Mouse (Mus musculus): ENCODE results near the gene Zfp704. TPM values are rescaled to one million over a fixed set of nuclear protein-coding genes. Genes with fewer than 3 reads are reported as not detected.
A peak's percentile ranks its signal among the peaks of the same experiment; 100 is the strongest.

The Zfp704 gene
- 7.2 and 8.6 TPM in 2 replicates for polyA plus RNA-seq (2016; fragmentation: Nextera tagmentation; extraction: Ambion mirVana)

DNA sequence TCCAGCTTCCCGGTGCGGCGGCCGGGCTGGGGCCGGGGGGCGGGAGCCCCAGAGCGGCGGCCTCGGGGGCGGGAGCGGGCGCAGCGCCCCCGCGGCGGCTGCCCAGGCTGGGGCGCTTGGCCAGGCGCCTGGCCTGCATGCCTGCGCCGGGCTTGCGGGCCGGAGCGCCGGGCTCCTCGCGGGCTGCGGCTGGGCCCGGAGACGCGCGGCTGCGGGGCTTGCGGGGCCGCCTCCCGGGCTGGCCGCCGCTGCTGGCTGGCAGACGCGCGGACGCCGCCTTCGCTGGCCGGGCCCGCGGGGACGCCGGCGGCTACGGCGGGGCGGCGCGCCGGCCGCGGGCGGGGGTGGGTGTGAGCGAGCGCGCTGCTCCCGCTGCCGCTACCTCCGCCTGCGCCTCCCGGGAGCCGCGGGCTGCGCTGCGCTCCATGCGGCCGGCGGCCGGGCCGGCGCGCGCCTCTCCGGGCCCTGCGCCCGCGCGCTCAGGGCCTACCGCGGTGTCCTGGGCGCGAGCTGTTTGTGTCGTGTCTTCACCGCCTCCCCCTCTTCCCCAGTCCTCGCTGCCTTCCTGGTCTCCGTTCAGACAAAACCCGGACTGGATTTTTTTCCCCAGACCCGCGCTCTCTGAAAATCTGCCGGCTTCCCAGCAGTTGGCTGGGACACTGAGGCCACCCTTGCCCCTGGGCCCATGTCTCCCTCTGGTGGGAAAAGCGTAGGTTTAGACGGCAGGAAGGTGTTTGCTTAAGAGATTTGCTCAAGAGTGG is at the start of gene Zfp704:
TSS of gene Zfp704 (minus strand) at position 505 of the 761 bp plus-strand sequence.
- WGBS = under 1% methylated on average over 96 of the region's 97 CpGs
- no peaks in the 10 kb centered on the region for H3K36me3 ChIP-seq
- ATAC-seq (ENCODE audit: low FRiP score) = peak; percentile 92

DNA sequence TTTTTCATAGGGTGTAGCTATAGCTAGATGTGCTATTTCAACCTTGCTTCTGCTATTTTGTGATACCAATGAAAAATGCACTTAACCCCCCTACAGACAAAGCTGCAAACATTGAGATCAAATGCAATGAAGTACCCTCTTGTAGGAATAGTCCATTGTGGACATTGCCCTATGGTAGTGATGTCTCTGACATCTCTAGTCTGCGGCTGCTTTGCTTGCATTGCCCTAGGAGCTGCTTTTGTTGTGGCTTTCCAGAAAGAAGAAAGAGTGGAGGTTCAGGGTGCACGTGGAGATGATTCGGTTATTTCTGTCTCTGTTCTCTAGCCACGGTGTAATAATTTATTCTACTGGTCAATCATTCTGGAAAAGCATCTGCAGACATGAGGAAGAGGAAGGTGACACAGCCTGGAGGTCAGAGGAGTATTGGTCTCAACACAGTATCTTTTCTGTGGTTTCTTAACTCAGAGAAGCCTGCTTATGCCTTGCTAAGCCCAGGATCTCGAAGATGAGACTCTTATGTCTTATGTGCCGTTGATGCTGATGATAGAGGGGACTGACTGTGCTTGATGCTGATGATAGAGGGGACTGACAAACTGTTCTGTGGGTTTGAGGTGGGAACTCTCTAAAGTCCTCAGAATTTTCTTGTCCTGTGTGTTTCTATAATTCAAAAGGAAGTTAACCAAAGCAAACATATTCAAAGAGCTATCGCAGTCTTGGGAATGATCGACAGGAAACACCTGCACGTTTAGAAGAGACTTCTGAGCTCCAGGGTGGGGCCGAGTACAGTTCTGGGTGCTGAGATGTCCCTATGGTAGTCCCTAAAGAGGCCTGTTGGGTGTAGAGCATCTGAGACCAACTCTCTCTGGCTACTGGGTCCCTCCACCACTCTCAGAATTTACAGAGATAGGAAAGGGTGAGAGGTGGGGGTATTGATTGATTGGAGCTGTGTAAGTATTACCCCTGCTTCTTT is 23.4 kb upstream of the Zfp704 start:
- WGBS = 84% methylated on average over 10 of the region's 10 CpGs
- Histone ChIP-seq H3K27ac (no peak overlapping the region), H3K36me3 (no peaks in the 10 kb centered on the region), H3K27me3 (no peaks in the 10 kb centered on the region), H3K9ac (no peak overlapping the region), H3K4me3 (no peak overlapping the region), H3K9me3 (replicated peaks) (no peaks in the 10 kb centered on the region), H3K4me1 (peaks cover 7% of the 10 kb centered on the region; the same call in 1 of the 2 replicates), H3K4me2 (replicated peaks) (no peak overlapping the region)
- no peak for ATAC-seq (ENCODE audit: low FRiP score)

More for the DNA sequence above, at the start of gene Zfp704:
- Histone ChIP-seq H3K4me3 (peak within 1 kb of the TSS; percentile 87), H3K4me1 (peaks cover 24% of the 10 kb centered on the region), H3K27ac (peak within 1 kb of the TSS; percentile 97), H3K9ac (peak within 1 kb of the TSS; percentile 94), H3K4me2 (replicated peaks) (peak within 1 kb of the TSS; percentile 83), H3K9me3 (replicated peaks) (no peaks in the 10 kb centered on the region), H3K27me3 (no peaks in the 10 kb centered on the region)

GRCm38 (mm10) chr3:9629951-9630350 is 20.1 kb upstream of the Zfp704 start:
- Histone ChIP-seq H3K9me3 (replicated peaks) (no peaks in the 10 kb centered on the region), H3K9ac (no peak overlapping the region), H3K4me1 (peaks cover 7% of the 10 kb centered on the region; the same call in 1 of the 2 replicates), H3K27ac (no peak overlapping the region), H3K27me3 (no peaks in the 10 kb centered on the region), H3K4me2 (replicated peaks) (peak overlapping the region; percentile 38), H3K36me3 (no peaks in the 10 kb centered on the region), H3K4me3 (no peak overlapping the region)
- 17% methylated on average over 17 of the region's 17 CpGs for WGBS
- ATAC-seq (ENCODE audit: low FRiP score) = 0 out of 2 replicates have a peak, but pooled peaks have one; percentile 40

DNA sequence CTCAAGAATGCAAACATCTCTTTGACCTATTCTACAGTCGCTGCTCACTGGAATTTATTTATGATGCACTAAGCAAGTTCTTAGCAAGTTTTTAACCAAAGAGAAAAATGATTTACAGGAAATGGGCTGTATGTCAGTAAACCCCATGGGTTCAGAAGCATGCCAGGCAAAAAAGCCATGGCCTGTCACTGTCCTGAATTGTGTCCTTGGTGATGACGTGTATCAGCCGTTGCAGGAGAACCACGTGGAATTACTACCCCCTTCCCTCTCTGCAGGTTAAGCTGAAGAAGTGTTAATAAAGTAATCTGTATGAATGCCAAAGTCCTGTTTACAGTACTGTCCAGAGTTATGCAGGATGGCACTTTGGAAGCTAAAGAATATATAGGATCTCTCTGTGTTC is 18.2 kb upstream of the Zfp704 start:
- H3K36me3 ChIP-seq = no peaks in the 10 kb centered on the region
- 79% methylated on average over 4 of the region's 4 CpGs for WGBS
- no peak overlapping the region for H3K4me2 ChIP-seq (replicated peaks)
- peaks cover 7% of the 10 kb centered on the region; the same call in 1 of the 2 replicates for H3K4me1 ChIP-seq
- no peaks in the 10 kb centered on the region for H3K9me3 ChIP-seq (replicated peaks)
- H3K27me3 ChIP-seq = no peaks in the 10 kb centered on the region
- no peak for ATAC-seq (ENCODE audit: low FRiP score)
- H3K4me3 ChIP-seq = no peak overlapping the region
- H3K9ac ChIP-seq = no peak overlapping the region
- H3K27ac ChIP-seq = no peak overlapping the region

DNA sequence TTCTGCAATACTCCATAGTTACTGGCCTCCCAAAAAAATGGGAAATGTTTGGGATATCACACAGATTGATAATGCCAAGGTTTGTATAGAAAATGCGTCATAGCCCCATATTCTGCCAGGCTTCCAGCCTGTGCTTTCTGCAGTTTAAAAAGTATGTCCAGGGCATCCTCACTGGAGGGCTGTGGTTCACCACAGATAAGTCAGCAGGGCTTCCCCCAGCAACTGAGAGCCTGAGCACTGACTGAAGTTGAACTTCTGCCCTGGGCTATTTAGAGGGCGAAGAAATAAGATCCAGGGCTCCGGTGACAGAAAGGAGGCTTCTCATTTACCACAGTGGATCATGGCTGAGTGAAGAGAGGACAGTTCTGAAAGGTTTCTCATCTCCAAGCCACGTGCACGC is 16.3 kb upstream of the Zfp704 start:
- Histone ChIP-seq H3K9ac (no peak overlapping the region), H3K27ac (no peak overlapping the region), H3K4me3 (no peak overlapping the region), H3K9me3 (replicated peaks) (no peaks in the 10 kb centered on the region), H3K4me1 (peaks cover 7% of the 10 kb centered on the region; the same call in 1 of the 2 replicates), H3K27me3 (peaks cover 3% of the 10 kb centered on the region; the same call in 1 of the 2 replicates), H3K4me2 (replicated peaks) (no peak overlapping the region), H3K36me3 (no peaks in the 10 kb centered on the region)
- 72% methylated on average over 5 of the region's 5 CpGs for WGBS
- no peak for ATAC-seq (ENCODE audit: low FRiP score)

DNA sequence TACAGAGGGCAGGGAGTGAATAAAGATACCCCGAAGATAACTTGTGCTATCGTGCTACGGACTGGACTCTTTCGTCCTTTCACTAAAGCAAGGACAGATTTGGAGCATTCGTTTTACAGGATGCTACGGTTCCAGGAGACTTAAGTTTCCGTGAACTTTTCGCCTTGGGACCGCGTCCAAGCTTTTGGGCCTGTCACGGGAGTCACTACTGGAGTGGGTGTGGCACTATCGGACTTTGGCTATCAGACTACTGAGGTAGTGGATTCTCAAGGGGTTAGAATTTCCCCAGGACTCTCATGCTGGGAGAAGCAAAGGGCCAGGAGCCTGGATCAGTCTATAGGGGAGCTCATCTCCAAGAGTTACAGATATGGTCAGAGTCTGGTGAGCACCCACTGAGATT is 10.7 kb upstream of the Zfp704 start:
- Histone ChIP-seq H3K36me3 (no peaks in the 10 kb centered on the region), H3K4me2 (replicated peaks) (no peak overlapping the region), H3K4me3 (no peak overlapping the region), H3K27me3 (peaks cover 3% of the 10 kb centered on the region; the same call in 1 of the 2 replicates), H3K9ac (no peak overlapping the region), H3K4me1 (peaks cover 1% of the 10 kb centered on the region; the same call in 1 of the 2 replicates), H3K27ac (no peak overlapping the region), H3K9me3 (replicated peaks) (no peaks in the 10 kb centered on the region)
- 92% methylated on average over 12 of the region's 12 CpGs for WGBS
- no peak for ATAC-seq (ENCODE audit: low FRiP score)

DNA sequence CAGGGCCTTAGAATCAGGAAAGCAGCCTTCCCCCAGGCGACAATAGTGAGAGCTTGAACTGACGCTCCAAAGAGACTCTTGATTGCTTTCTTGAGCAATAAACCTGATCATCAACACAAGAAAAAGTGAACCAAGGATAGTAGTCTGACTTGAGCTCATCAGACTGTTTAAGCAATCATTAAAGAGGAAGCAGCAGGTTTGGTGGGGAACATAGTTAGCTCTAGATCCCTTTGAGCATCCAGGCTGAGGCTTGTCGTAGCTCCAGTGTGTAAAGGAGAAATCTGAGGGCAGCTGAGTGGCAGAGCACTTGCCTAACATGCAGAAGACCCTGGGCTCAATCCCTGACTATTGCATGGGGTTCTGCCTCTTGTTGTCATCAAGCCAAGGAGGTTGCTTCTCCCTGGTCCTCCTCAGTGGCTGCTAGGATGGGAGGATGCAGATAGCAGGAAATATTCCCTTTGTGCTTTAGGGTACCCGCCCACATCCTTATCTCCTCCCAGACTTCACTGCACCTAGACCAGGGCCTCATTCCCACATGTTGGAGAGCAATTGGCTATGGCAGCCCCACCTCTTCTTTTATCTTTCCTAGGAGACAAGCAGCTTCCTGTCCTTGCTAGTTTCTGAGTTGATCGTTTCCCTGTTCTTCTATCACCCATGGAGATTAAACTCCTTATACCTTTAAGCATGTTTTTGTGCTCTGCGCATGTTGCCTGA is 9.8 kb upstream of the Zfp704 start:
- Histone ChIP-seq H3K27ac (no peak overlapping the region), H3K9ac (no peak overlapping the region), H3K4me1 (peaks cover 3% of the 10 kb centered on the region; the same call in 1 of the 2 replicates), H3K36me3 (no peaks in the 10 kb centered on the region), H3K4me3 (no peak overlapping the region), H3K9me3 (replicated peaks) (no peaks in the 10 kb centered on the region), H3K4me2 (replicated peaks) (no peak overlapping the region), H3K27me3 (peaks cover 3% of the 10 kb centered on the region; the same call in 1 of the 2 replicates)
- no peak for ATAC-seq (ENCODE audit: low FRiP score)
- 85% methylated on average over 6 of the region's 6 CpGs for WGBS

DNA sequence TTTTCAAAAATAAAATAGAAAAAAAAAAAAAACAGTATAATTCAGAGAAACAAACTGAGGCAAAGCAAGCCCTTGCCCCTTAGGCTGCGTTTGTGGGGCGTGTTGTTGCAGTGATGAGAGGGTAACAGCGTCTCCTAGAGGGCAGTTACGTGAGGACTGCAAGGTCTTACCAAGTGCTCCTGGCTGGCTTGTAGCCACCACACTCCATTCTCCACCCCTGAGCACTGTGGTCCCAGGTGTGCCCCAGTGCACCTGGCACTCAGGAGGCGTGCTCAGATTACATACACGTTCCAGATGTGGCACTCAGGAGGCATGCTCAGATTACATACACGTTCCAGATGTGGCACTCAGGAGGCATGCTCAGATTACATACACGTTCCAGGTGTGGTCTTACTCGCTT is 7.2 kb upstream of the Zfp704 start:
- no peak overlapping the region for H3K9ac ChIP-seq
- no peak overlapping the region for H3K27ac ChIP-seq
- no peak overlapping the region for H3K4me3 ChIP-seq
- no peak overlapping the region for H3K4me2 ChIP-seq (replicated peaks)
- H3K27me3 ChIP-seq = no peaks in the 10 kb centered on the region
- 68% methylated on average over 9 of the region's 9 CpGs for WGBS
- no peak for ATAC-seq (ENCODE audit: low FRiP score)
- H3K36me3 ChIP-seq = no peaks in the 10 kb centered on the region
- H3K4me1 ChIP-seq = peaks cover 3% of the 10 kb centered on the region; the same call in 1 of the 2 replicates
- no peaks in the 10 kb centered on the region for H3K9me3 ChIP-seq (replicated peaks)

DNA sequence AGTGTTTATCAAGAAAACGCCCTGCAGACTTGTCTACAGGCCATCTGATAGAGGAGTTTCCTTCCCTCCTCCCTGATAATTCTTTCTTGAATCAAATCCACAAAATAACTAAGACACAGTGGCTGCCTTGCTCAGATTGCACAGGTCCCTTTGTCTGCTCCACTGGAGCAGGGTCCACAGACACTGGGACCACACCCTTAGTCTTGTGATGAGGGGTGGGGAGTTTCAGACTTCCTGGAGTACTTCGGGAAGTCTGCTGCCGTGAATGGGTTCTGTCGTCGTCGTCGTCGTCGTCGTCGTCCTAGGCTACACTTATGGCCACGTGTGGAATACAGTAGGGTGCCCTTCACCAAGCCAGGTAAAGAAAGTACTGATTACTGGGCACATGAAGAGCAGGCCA is 4.8 kb upstream of the Zfp704 start:
- Histone ChIP-seq H3K4me2 (replicated peaks) (no peak overlapping the region), H3K9ac (no peak overlapping the region), H3K4me3 (no peak overlapping the region), H3K4me1 (peaks cover 8% of the 10 kb centered on the region; the same call in 1 of the 2 replicates), H3K27me3 (no peaks in the 10 kb centered on the region), H3K9me3 (replicated peaks) (no peaks in the 10 kb centered on the region), H3K27ac (no peak overlapping the region), H3K36me3 (no peaks in the 10 kb centered on the region)
- ATAC-seq (ENCODE audit: low FRiP score) = no peak
- 78% methylated on average over 12 of the region's 12 CpGs for WGBS

GRCm38 (mm10) chr3:9614011-9614410 is 4.1 kb upstream of the Zfp704 start:
- H3K27me3 ChIP-seq = no peaks in the 10 kb centered on the region
- no peak overlapping the region for H3K27ac ChIP-seq
- no peak overlapping the region for H3K4me3 ChIP-seq
- 79% methylated on average over 8 of the region's 8 CpGs for WGBS
- no peak for ATAC-seq (ENCODE audit: low FRiP score)
- no peaks in the 10 kb centered on the region for H3K36me3 ChIP-seq
- no peak overlapping the region for H3K4me2 ChIP-seq (replicated peaks)
- H3K9me3 ChIP-seq (replicated peaks) = no peaks in the 10 kb centered on the region
- H3K4me1 ChIP-seq = peaks cover 8% of the 10 kb centered on the region; the same call in 1 of the 2 replicates
- H3K9ac ChIP-seq = no peak overlapping the region

DNA sequence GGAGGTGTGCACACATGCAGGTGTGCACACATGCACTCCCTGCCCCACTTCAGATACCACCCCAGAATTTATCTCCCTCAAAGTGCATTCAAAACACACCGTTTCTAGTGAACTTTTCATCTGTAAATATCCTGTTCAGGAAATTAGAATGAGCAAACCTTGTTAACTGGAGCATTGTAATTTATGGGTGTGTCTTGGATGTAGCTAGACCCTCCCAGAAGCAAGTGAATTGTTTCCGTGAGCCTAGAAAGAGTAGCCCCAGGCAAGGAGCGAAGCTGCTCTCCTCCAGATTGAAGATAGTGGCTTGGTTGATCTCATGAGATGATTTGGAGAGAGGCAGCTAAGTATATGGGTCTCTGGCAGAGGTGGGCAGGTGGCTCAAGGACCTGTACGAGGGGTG is 1.3 kb upstream of the Zfp704 start:
- no peak for ATAC-seq (ENCODE audit: low FRiP score)
- Histone ChIP-seq H3K4me2 (replicated peaks) (no peak overlapping the region), H3K9me3 (replicated peaks) (no peaks in the 10 kb centered on the region), H3K36me3 (no peaks in the 10 kb centered on the region), H3K4me3 (no peak overlapping the region), H3K4me1 (peaks cover 20% of the 10 kb centered on the region), H3K9ac (no peak overlapping the region), H3K27ac (no peak overlapping the region), H3K27me3 (no peaks in the 10 kb centered on the region)
- WGBS = 86% methylated on average over 4 of the region's 4 CpGs

Data from hindbrain, embryonic 12.5 days (tissue).